Mouse (Mus musculus) kidney, embryonic 15.5 days (tissue): ENCODE data around the gene Hnrnph3. TPM values are rescaled to one million over a fixed set of nuclear protein-coding genes. Genes with fewer than 3 reads are reported as not detected.

Experiments
- ATAC-seq: fragments of 200-750 bp; cut with Nextera tagmentation; replicated peaks from 2 replicates; pipeline ENCODE4 v1.8.0; 2017; ENCODE audit warnings: moderate TSS enrichment; ENCODE audit not compliant: low FRiP score
- H3K27ac ChIP-seq: fragments of 300-500 bp; sonication (generic); 2 replicates; pipeline ENCODE4 v1.5.1; 2015; ENCODE audit warnings: mild to moderate bottlenecking, inconsistent platforms
- H3K27me3 ChIP-seq: fragments of 300-500 bp; sonication (generic); 2 replicates; pipeline ENCODE4 v1.6.1; 2015; ENCODE audit warnings: inconsistent platforms
- H3K36me3 ChIP-seq: fragments of 300-500 bp; sonication (generic); 2 replicates; pipeline ENCODE4 v1.6.1; 2015; ENCODE audit warnings: inconsistent platforms
- H3K4me1 ChIP-seq: fragments of 300-500 bp; sonication (generic); 2 replicates; pipeline ENCODE4 v1.6.1; 2015; ENCODE audit warnings: inconsistent platforms
- H3K4me2 ChIP-seq: fragments of 300-500 bp; sonication (generic); 2 replicates; pipeline ENCODE4 v1.6.1; 2015; ENCODE audit warnings: moderate library complexity, mild to moderate bottlenecking, inconsistent platforms
- H3K4me3 ChIP-seq: fragments of 300-500 bp; sonication (generic); replicated peaks from 2 replicates; pipeline ENCODE4 v1.5.1; 2015; ENCODE audit warnings: mild to moderate bottlenecking, inconsistent platforms
- H3K9ac ChIP-seq: fragments of 300-500 bp; sonication (generic); 2 replicates; pipeline ENCODE4 v1.6.1; 2015; ENCODE audit warnings: mild to moderate bottlenecking, inconsistent platforms
- H3K9me3 ChIP-seq: fragments of 300-500 bp; sonication (generic); replicated peaks from 2 replicates; pipeline ENCODE4 v1.6.1; 2016; ENCODE audit warnings: inconsistent platforms
- WGBS: fragments of 180-500 bp; shearing (Covaris S2); methylation state at CpG from one replicate; pipeline ENCODE4 v1.1.7; 2015; ENCODE audit warnings: mixed read lengths; 5-methylcytosine and 5-hydroxymethylcytosine counted together
- polyA plus RNA-seq: library from polyadenylated mRNA; unstranded; fragments of >200 nt; fragmentation: Nextera tagmentation; extraction: Ambion mirVana; gene quantifications from 2 replicates; pipeline ENCODE4 v1.2.1, GENCODE M21; 2015

Gene Hnrnph3
- polyA plus RNA-seq, 1 experiment from 2014 or later, result 125 TPM

DNA sequence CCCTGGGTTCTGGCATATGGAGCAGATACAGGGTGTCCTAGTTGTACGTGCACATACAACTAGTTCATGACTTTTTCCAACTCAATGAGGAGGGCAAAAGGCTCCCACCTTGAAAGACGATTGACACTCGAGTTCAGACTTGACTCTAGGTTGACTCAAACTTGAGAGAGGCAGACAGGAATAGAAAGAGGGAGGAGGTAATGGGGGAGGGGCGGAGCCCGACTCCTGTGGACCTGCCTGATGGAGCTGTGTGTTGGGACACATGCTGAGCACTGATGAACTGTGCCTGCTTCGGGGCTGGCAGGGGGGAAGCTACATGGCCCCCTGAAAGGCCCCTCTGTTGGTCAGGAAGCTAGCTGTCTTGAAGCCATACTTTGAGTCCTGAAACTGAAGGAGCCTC is 29.0 kb upstream of the Hnrnph3 start:
- H3K27me3 ChIP-seq, result no peaks in the 10 kb centered on the region
- H3K4me3 ChIP-seq, result no peak overlapping the region
- H3K27ac ChIP-seq, result no peak overlapping the region
- H3K4me2 ChIP-seq, result no peak overlapping the region
- H3K9me3 ChIP-seq, result no peaks in the 10 kb centered on the region
- no peaks in the 10 kb centered on the region for H3K36me3 ChIP-seq
- ATAC-seq, result no peak
- 0 out of 2 replicates have a peak, but pooled peaks cover 8% of the 10 kb centered on the region for H3K4me1 ChIP-seq
- H3K9ac ChIP-seq, result no peak overlapping the region
- 60% methylated on average over 6 of the region's 6 CpGs for WGBS

DNA sequence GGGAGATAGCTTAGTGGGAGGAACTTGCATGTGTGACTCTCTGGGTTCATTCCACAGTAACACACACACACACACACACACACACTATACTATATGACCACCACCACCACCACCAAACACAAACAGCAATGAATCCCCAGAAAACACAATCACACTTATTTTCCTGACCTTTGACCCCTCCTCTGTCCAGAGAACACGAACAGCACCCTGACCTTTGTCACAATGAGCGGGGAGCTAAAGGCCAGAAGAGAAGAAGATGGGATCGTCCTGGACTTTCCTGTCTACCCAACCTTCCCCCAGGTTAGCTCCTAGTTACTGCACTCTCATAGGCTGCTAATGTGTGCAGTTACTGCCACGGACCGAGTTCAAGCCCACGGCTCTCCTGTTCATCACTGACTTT is 28.0 kb upstream of the Hnrnph3 start:
- Histone ChIP-seq H3K4me1 (0 out of 2 replicates have a peak, but pooled peaks cover 3% of the 10 kb centered on the region), H3K4me2 (no peak overlapping the region), H3K36me3 (no peaks in the 10 kb centered on the region), H3K4me3 (no peak overlapping the region), H3K27ac (no peak overlapping the region), H3K9me3 (no peaks in the 10 kb centered on the region), H3K27me3 (no peaks in the 10 kb centered on the region), H3K9ac (no peak overlapping the region)
- no peak for ATAC-seq
- WGBS, result 80% methylated on average over 6 of the region's 6 CpGs

DNA sequence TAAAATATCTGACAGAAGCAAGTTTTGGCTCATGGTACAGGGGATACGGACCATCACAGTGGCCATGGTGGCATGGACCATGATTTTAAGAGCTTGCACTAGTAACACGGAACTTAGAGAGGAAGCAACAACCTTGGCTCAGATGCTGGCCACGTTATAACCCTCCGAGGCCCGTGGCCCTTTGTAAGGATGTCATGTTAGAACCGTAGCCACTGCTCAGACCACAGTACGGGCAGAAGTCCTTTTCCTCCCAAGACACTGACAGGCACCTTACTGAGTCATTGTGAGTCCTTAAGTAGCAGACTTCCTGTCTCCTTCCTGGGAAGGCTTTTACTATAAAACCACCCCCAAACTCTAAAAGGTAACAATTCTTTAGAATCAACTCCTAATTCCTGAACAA is 27.2 kb upstream of the Hnrnph3 start:
- no peak overlapping the region for H3K9ac ChIP-seq
- no peak overlapping the region for H3K27ac ChIP-seq
- H3K4me3 ChIP-seq, result no peak overlapping the region
- H3K36me3 ChIP-seq, result no peaks in the 10 kb centered on the region
- 71% methylated on average over 7 of the region's 7 CpGs for WGBS
- H3K4me2 ChIP-seq, result no peak overlapping the region
- no peaks in the 10 kb centered on the region for H3K9me3 ChIP-seq
- ATAC-seq, result no peak
- no peaks in the 10 kb centered on the region for H3K27me3 ChIP-seq
- no peaks in the 10 kb centered on the region for H3K4me1 ChIP-seq

- Histone ChIP-seq H3K4me3 (no peak overlapping the region), H3K27me3 (no peaks in the 10 kb centered on the region), H3K9me3 (no peaks in the 10 kb centered on the region), H3K27ac (no peak overlapping the region), H3K36me3 (no peaks in the 10 kb centered on the region), H3K4me1 (no peaks in the 10 kb centered on the region), H3K9ac (no peak overlapping the region), H3K4me2 (no peak overlapping the region)
- no peak for ATAC-seq
- WGBS, result 69% methylated on average over 2 of the region's 2 CpGs
Measured at GRCm38 (mm10) chr10:63049106-63049505, 25.1 kb upstream of the Hnrnph3 start.

DNA sequence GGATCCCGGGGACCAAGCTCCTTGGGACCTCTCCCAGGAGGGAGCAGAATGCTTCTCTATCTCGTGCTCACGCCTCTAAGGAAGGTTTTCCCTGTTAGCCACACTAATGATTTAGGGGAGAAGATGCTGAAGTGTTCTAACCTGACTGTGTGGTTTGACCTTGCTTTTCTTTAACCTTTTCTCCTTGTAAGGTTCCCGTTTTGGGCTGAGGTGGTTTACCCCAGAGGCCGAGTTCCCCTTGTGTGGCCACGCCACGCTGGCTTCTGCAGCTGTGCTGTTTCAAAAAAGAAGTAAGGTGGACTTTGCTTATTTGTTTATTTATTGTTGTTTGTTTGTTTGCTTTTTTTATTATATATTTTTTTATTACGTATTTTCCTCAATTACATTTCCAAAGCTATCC is 23.7 kb upstream of the Hnrnph3 start:
- Histone ChIP-seq H3K4me2 (no peak overlapping the region), H3K27ac (no peak overlapping the region)
- 88% methylated on average over 8 of the region's 8 CpGs for WGBS

DNA sequence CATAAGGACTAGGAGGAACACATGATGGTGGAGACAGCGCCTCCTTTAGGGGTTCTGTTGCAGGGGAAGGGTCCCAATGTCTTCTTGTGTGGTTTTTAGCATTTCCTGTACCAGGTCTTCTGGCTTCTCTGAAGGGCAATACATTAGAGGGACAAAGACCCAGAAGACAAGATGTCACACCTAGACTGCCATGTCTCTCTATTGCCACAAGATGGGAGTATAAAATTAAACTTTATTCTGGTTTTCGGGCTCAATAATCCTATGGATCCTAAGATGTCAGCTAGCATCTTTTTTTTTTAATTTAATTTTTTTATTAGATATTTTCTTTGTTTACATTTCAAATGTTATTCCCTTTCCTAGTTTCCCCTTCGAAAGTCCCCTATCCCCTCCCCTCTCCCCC is 19.1 kb upstream of the Hnrnph3 start:
- WGBS, result 75% methylated on average over 3 of the region's 3 CpGs
- no peaks in the 10 kb centered on the region for H3K36me3 ChIP-seq
- no peak overlapping the region for H3K9ac ChIP-seq
- H3K4me2 ChIP-seq, result no peak overlapping the region
- H3K27me3 ChIP-seq, result no peaks in the 10 kb centered on the region
- no peak for ATAC-seq
- no peak overlapping the region for H3K4me3 ChIP-seq
- no peak overlapping the region for H3K27ac ChIP-seq
- H3K4me1 ChIP-seq, result no peaks in the 10 kb centered on the region
- no peaks in the 10 kb centered on the region for H3K9me3 ChIP-seq

More for the DNA sequence above, 23.7 kb upstream of the Hnrnph3 start:
- Histone ChIP-seq H3K4me3 (no peak overlapping the region), H3K27me3 (no peaks in the 10 kb centered on the region), H3K36me3 (no peaks in the 10 kb centered on the region), H3K9ac (no peak overlapping the region), H3K9me3 (no peaks in the 10 kb centered on the region), H3K4me1 (no peaks in the 10 kb centered on the region)
- ATAC-seq, result no peak

DNA sequence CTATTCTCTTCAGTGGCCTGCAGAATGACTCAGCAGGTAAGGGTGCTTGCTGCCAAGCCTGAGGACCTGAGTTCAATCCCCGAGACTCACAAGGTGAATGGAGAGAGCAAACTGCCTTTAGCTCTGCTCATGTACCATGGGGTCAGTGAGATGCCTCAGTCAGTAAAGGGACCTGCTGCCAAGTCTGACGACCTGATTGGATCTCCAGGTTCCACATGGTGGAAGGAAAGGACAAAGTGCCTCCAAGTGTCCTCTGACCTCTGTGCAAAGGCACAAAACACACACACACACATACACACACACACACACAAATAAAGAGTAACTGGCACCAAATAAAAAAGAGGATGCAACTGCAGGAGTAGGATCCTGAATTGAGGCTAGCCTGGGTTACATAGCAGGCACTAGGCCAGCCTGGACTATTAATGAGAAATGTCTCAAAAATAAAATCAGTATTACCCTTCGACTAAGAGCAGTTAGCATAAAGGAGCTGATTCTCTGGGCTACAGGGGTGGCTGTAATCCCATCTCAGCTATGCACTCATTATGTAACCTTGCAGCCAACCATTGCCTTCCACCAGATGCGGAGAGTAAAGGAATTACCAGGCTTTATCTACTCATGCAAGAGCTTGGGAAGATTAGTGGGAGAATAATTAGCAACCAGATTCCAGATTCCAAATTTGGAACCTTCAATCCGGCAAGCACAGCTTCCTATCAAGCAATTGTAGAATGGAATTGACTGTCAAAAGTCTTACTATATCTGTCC is 16.0 kb upstream of the Hnrnph3 start:
- WGBS, result 78% methylated on average over 5 of the region's 5 CpGs
- ATAC-seq, result no peak

DNA sequence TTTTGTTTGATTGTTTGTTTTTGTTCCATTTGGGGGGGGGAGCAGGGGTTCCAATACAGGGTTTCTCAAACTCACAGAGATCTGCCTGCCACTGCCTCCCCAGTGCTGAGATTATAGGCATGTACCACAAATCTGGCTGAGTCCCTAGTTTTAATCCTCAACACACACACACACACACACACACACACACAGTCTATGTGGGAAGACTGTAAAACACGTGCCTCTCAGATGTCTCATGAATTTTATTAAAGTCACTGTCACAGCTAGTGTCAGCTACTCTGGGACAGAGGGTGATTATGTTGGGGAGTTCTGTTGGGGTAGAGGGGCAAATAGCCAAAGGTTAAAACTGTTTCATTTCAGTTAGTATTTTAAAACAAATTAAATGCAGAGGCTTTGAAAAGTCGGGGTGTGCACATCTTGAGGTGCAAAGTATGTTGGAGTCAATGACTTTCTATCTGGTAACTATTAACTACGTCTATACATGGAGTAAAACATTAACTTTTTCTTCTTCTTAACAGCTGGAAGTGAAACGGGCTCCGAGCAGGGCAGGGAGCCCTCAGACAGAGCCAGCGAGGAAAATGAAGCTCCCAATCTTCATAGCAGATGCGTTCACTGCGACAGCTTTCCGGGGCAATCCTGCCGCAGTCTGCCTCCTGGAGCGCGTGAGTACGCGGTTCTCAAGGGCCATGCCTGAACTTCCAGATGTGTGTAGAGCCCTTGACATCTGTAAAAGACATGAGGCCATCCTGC is 14.7 kb upstream of the Hnrnph3 start:
- Histone ChIP-seq H3K4me3 (no peak overlapping the region), H3K9ac (no peak overlapping the region), H3K9me3 (no peaks in the 10 kb centered on the region), H3K4me2 (peak overlapping the region; percentile 27; the same call in 1 of the 2 replicates), H3K27ac (peak overlapping the region; percentile 28; the same call in 1 of the 2 replicates), H3K27me3 (no peaks in the 10 kb centered on the region), H3K36me3 (no peaks in the 10 kb centered on the region), H3K4me1 (no peaks in the 10 kb centered on the region; the same call in 1 of the 2 replicates)
- WGBS, result 61% methylated on average over 14 of the region's 14 CpGs
- peak; percentile 79 for ATAC-seq

More for the DNA sequence above, 16.0 kb upstream of the Hnrnph3 start:
- Histone ChIP-seq H3K4me3 (no peak overlapping the region), H3K9me3 (no peaks in the 10 kb centered on the region), H3K4me1 (no peaks in the 10 kb centered on the region), H3K36me3 (no peaks in the 10 kb centered on the region), H3K9ac (no peak overlapping the region), H3K4me2 (no peak overlapping the region), H3K27ac (no peak overlapping the region), H3K27me3 (no peaks in the 10 kb centered on the region)

- Histone ChIP-seq H3K36me3 (no peaks in the 10 kb centered on the region), H3K4me2 (no peak overlapping the region), H3K4me1 (no peaks in the 10 kb centered on the region; the same call in 1 of the 2 replicates), H3K9ac (no peak overlapping the region), H3K9me3 (no peaks in the 10 kb centered on the region), H3K27ac (no peak overlapping the region), H3K27me3 (no peaks in the 10 kb centered on the region), H3K4me3 (no peak overlapping the region)
- no peak for ATAC-seq
- WGBS, result 74% methylated on average over 3 of the region's 3 CpGs
Measured at GRCm38 (mm10) chr10:63032956-63033355, 8.9 kb upstream of the Hnrnph3 start.

GRCm38 (mm10) chr10:63032267-63032666 is 8.2 kb upstream of the Hnrnph3 start:
- Histone ChIP-seq H3K36me3 (no peaks in the 10 kb centered on the region), H3K4me3 (no peak overlapping the region), H3K9ac (no peak overlapping the region), H3K27ac (no peak overlapping the region), H3K9me3 (no peaks in the 10 kb centered on the region), H3K4me1 (no peaks in the 10 kb centered on the region; the same call in 1 of the 2 replicates), H3K4me2 (no peak overlapping the region), H3K27me3 (no peaks in the 10 kb centered on the region)
- ATAC-seq, result no peak
- 83% methylated on average over 3 of the region's 3 CpGs for WGBS

GRCm38 (mm10) chr10:63028396-63028795 is 4.4 kb upstream of the Hnrnph3 start:
- H3K4me2 ChIP-seq, result no peak overlapping the region
- no peak overlapping the region for H3K9ac ChIP-seq
- H3K27me3 ChIP-seq, result no peaks in the 10 kb centered on the region
- no peak for ATAC-seq
- H3K4me1 ChIP-seq, result peaks cover 17% of the 10 kb centered on the region
- no peak overlapping the region for H3K4me3 ChIP-seq
- no peak overlapping the region for H3K27ac ChIP-seq
- no peaks in the 10 kb centered on the region for H3K36me3 ChIP-seq
- WGBS, result 93% methylated on average over 4 of the region's 4 CpGs
- no peaks in the 10 kb centered on the region for H3K9me3 ChIP-seq

DNA sequence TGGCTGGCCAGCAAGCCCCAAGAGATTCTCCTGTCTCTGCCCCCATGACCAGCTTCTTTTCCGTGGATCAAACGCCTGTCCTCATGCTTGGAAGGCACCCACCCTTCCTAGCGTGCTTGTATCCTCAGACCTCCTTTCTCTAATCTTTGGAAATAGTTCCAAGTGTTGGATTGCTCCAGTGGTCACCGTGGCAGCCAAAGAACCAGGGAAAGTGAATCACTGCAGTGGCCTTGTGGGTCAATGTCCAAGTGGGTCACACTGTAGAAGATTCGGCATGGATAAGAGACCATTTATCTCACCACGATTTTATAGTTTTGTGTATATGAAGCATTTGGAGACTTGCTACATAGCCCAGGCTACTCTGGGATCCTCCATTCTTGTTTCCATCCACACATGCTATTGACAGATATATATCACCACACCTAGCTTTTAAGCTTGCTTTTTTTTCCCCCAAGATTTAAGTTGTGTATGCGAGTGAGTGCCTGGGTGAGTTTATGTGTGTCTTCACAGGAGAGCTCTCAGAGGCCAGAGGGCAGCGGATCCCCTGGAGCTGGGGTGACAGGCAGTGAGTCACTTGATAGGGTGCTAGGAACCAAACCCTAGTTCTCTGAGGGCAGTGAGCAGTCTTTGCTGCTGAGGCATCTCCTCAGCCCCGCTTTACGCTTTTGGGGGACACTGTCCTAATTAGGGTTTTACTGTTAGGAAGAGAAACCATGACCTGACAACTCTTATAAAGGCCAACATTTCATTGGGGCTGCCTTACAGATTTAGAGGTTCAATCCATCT is 3.6 kb upstream of the Hnrnph3 start:
- Histone ChIP-seq H3K4me2 (no peak overlapping the region), H3K9ac (no peak overlapping the region), H3K4me1 (peaks cover 17% of the 10 kb centered on the region), H3K27me3 (no peaks in the 10 kb centered on the region), H3K4me3 (no peak overlapping the region), H3K9me3 (no peaks in the 10 kb centered on the region), H3K27ac (no peak overlapping the region), H3K36me3 (no peaks in the 10 kb centered on the region)
- ATAC-seq, result no peak
- 91% methylated on average over 10 of the region's 10 CpGs for WGBS
